Mouse (Mus musculus) activated CD4-positive, CD25-positive, alpha-beta regulatory T cell, adult 9 weeks (primary cell): ENCODE results near the gene Amdhd2. TPM values are rescaled to one million over a fixed set of nuclear protein-coding genes. Genes with fewer than 3 reads are reported as not detected.

Source experiments
- polyA plus RNA-seq: library from polyadenylated mRNA; unstranded; fragments of 100-300 nt; shearing (Covaris generic); gene quantifications from one replicate; pipeline ENCODE4 v1.2.1, GENCODE M21; 2017

Amdhd2 gene
- 43.3 TPM for polyA plus RNA-seq

DNA sequence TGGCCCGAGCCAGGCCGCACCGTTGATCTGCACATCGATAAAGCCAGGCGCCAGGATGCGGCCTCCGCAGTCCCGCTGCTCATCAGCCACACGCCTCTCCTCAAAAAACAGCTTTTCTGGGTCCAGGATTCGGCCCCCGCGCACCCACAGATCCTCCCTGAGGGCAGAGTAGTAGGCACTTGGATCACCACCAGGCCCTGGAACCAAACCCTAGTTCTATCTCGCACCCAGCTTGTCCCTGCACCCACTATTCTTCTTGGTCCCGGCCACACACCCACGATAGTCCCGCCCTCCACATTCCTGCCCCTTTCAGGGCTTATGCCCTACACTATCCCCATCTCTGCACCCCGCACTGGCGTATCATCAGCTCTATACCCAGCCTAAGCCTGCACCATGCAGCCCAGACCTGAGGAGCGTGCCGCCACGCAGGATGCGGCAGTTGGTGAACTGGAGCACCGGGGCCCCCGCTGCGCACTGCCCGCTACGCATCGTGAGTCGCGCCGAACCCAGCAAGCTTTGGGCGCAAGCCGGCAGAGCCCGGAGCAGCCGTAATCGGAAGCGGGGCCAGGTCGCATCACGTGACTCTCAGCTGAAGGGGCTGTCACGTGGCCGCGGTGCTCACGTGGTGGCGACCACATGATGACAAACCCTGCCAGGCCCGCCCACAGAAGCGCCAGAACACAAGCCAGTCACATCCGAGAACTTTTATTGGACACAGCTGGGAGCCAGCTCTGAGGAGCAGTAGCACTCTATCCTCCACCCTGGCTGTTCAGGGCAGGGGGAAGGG lies at the start of gene Amdhd2:
TSS of gene Amdhd2 (minus strand) at position 591 of the 787 bp plus-strand sequence.

GRCm38 (mm10) chr17:24209043-24209915 lies 45.7 kb upstream of the Amdhd2 start, which contains the start of gene Ntn3:
Gene Ntn3 (minus strand): TSS chr17:24209531.

DNA sequence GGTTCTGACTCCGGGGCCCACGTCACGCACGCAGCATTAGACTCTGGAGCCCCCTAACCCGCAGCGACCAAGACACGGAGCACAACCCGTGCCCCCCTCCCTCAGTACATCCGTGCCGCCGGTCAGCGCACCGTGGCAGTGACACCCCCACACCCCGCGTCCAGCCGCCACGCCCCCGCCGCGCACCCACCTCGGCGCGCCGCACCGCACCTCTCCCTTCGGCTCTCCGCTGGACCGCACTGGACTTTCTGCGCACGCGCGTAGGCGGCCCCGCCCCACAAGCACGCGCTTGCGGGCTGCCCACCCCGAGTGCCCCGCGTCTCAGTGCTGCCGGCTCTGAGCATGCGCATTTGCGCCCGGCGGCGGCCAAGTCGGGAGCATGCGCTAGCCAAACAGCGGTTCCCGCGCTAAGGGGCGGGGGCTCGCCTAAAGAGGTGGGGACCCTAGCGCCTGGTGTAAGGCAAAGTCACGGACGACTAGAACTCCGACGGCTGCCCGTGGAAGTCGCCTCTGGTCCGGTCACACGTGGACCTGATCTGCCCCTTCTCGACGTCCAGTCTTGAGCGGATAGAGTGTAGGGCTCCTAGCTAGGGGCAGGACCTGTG lies 41.8 kb upstream of the Amdhd2 start, which contains the start of gene Tbc1d24:
TSS of gene Tbc1d24 (minus strand) at position 279 of the 605 bp plus-strand sequence.

DNA sequence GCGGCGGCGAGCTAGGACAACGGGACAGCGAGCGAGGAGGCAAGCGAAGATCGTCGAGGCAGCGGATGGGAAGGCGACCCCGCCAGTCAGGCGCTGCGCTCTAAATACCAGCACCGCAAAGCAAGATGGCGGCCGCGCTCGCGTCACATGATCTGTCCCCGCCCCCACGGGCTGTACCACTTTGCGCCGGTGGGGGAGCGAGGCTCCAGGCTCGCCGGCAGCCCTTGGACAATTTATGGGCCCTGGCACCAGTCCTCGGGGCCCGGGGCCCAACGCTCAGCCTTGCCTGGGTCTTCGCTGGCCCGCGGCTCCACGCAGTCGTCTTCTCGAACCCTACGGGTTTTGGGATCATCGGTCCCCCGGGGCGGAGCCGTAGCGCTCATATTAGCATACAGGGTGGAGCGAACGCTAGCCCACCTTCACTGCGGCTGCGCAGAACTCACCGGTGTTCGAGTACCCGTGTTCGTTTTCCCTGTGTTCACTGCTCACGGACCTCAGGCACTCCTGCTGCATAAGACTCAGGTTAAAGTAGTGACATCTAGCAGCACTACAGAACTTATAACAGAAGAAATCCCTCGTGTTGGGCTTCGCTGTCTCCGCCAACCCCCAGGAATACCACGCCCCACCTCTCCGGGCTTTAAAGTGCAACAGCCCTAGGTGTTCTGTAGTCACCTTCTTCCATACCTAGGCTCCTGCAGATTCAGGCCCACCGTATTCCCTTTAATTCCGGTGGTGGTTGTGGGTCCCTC lies 5.9 kb upstream of the Amdhd2 start, which contains the start of gene Atp6v0c:
TSS of gene Atp6v0c (minus strand) at position 386 of the 749 bp plus-strand sequence.

GRCm38 (mm10) chr17:24150824-24151223 lies 12.7 kb downstream of the Amdhd2 start, which contains the start of gene Pdpk1:
Gene Pdpk1 (minus strand): TSS chr17:24150924.

Other genes starting within 250 kb of the Amdhd2 start
- not detected for gene Dcpp3, start 246.3 kb downstream of the Amdhd2 start, polyA plus RNA-seq
- gene Sbp, start 222.1 kb downstream of the Amdhd2 start, polyA plus RNA-seq, result not detected
- gene Sbpl, start 208.5 kb downstream of the Amdhd2 start, polyA plus RNA-seq, result not detected
- 0.61 TPM for gene Prss30, start 183.2 kb downstream of the Amdhd2 start, polyA plus RNA-seq
- not detected for gene Prss22, start 165.7 kb downstream of the Amdhd2 start, polyA plus RNA-seq
- gene Prss27, start 125.6 kb downstream of the Amdhd2 start, polyA plus RNA-seq, result 0.88 TPM
- gene Kctd5, start 90.3 kb downstream of the Amdhd2 start, polyA plus RNA-seq, result 8.6 TPM
- 59.4 TPM for gene Pdpk1, start 12.8 kb downstream of the Amdhd2 start, polyA plus RNA-seq
- 362 TPM for gene Atp6v0c, start 5.9 kb upstream of the Amdhd2 start, polyA plus RNA-seq
- gene Tbc1d24, start 41.8 kb upstream of the Amdhd2 start, polyA plus RNA-seq, result 1.1 TPM
- not detected for gene Ntn3, start 45.8 kb upstream of the Amdhd2 start, polyA plus RNA-seq
- gene Tedc2, start 57.1 kb upstream of the Amdhd2 start, polyA plus RNA-seq, result 5.1 TPM
- gene Ccnf, start 87.7 kb upstream of the Amdhd2 start, polyA plus RNA-seq, result 7.1 TPM
- 0.39 TPM for gene Abca17, start 187.3 kb upstream of the Amdhd2 start, polyA plus RNA-seq
- gene Abca3, start 188.2 kb upstream of the Amdhd2 start, polyA plus RNA-seq, result 41.4 TPM